ENCODE assay signal across 8 mouse cellular contexts in the genomic region with DNA sequence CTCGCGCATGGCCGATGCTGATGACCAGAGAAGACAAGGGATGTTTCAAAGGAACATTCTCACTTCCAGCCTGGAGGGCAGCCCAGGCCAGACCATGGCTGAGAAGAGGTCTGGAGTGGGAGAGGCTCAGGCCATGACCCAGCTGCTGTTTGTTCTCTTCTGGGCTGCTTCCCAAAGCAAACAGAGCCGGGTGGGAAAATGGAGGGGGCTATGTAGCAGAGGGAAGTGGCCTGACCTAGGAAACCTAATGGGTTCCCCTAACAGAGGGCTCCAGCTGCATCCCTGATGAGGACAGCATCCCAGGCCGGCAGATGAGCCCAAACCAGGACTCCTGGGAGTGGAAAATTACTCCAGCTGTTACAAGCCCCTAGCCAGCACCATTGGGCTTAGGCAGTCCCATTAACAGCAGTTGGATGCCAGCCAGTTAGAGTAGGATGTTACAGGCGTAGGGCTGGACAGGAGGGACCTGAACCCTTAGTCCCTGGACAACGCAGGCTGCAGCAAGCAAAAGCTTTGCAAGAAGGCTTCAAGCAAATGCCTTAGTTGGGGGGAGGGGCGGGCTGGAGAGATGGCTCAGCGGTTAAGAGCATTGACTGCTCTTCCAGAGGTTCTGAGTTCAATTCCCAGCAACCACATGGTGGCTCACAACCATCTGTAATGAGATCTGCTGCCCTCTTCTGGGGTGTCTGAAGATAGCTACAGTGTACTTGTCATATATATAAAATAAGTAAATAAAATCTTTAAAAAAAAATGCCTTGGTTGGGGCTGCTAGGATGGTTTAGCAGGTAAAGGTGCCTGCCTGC. TPM values are rescaled to one million over a fixed set of nuclear protein-coding genes. Genes with fewer than 3 reads are reported as not detected.
A peak's percentile ranks its signal among the peaks of the same experiment; 100 is the strongest.
DNase-seq lines count a peak whose midpoint lies in the region; ATAC-seq and TF ChIP-seq lines count a peak whose summit lies in the region.

No protein-coding gene starts in this region.

- H3K4me1 ChIP-seq in forebrain, postnatal 0 days (ENCODE audit: insufficient read depth), result peaks cover 18% of the 10 kb centered on the region
- H3K4me1 ChIP-seq in forebrain, embryonic 15.5 days, result peaks cover 22% of the 10 kb centered on the region
- peaks cover 44% of the 10 kb centered on the region for H3K4me1 ChIP-seq in embryonic facial prominence, embryonic 12.5 days
- H3K4me1 ChIP-seq in midbrain, embryonic 13.5 days (replicated peaks), result peaks cover 40% of the 10 kb centered on the region

- no peaks in the 10 kb centered on the region for H3K9me3 ChIP-seq in forebrain, postnatal 0 days (ENCODE audit: low read length)
- no peaks in the 10 kb centered on the region for H3K9me3 ChIP-seq in forebrain, embryonic 15.5 days
- no peaks in the 10 kb centered on the region for H3K9me3 ChIP-seq in embryonic facial prominence, embryonic 12.5 days
- H3K9me3 ChIP-seq in midbrain, embryonic 13.5 days, result no peaks in the 10 kb centered on the region

- 0 out of 2 replicates have a peak, but pooled peaks have one; percentile 23 for ATAC-seq in forebrain, postnatal 0 days
- ATAC-seq in forebrain, embryonic 15.5 days (replicated peaks), result no peak; the same call in 1 of the 2 replicates
- no peak for ATAC-seq in embryonic facial prominence, embryonic 12.5 days (ENCODE audit: insufficient number of reproducible peaks, insufficient read depth, low FRiP score, low TSS enrichment)
- peak; percentile 55; the same call in 1 of the 2 replicates for ATAC-seq in midbrain, embryonic 13.5 days
- no peak for ATAC-seq in megakaryocyte-erythroid progenitor cell, adult 5-6 weeks (replicated peaks; ENCODE audit: low FRiP score, low TSS enrichment, poor library complexity, severe bottlenecking)

- H3K4me3 ChIP-seq in forebrain, postnatal 0 days (ENCODE audit: low read depth, low read length), result no peak overlapping the region
- H3K4me3 ChIP-seq in forebrain, embryonic 15.5 days, result no peak overlapping the region
- no peak overlapping the region for H3K4me3 ChIP-seq in embryonic facial prominence, embryonic 12.5 days
- H3K4me3 ChIP-seq in midbrain, embryonic 13.5 days (replicated peaks), result no peak overlapping the region

- intact Hi-C loops in heart, postnatal 36 days (cut with DNase I), result loop anchor here (2.0 to 10.0 kb wide), 2 partner anchors 14 to 574 kb away; no protein-coding TSS in a partner anchor

- no peak overlapping the region for H3K4me2 ChIP-seq in forebrain, postnatal 0 days (ENCODE audit: low read depth)
- H3K4me2 ChIP-seq in forebrain, embryonic 15.5 days (replicated peaks), result no peak overlapping the region
- no peak overlapping the region for H3K4me2 ChIP-seq in embryonic facial prominence, embryonic 12.5 days (replicated peaks)
- H3K4me2 ChIP-seq in midbrain, embryonic 13.5 days (replicated peaks), result no peak overlapping the region

- no peaks in the 10 kb centered on the region for H3K27me3 ChIP-seq in forebrain, postnatal 0 days (ENCODE audit: insufficient read depth, low read length)
- H3K27me3 ChIP-seq in forebrain, embryonic 15.5 days, result peaks cover 9% of the 10 kb centered on the region; the same call in 1 of the 2 replicates
- H3K27me3 ChIP-seq in embryonic facial prominence, embryonic 12.5 days, result no peaks in the 10 kb centered on the region
- peaks cover 13% of the 10 kb centered on the region for H3K27me3 ChIP-seq in midbrain, embryonic 13.5 days

- DNase-seq in forebrain, postnatal 0 days, result no peak
- DNase-seq in heart, postnatal 36 days, result peak; percentile 80 to 85
- peak; percentile 82 to 88 for DNase-seq in kidney, postnatal 4 days
- no peak for DNase-seq in spleen, postnatal 10 days (ENCODE audit: low spot score in 2 of 2)

- H3K36me3 ChIP-seq in forebrain, postnatal 0 days (ENCODE audit: insufficient read depth), result peaks cover under 1% of the 10 kb centered on the region
- no peaks in the 10 kb centered on the region for H3K36me3 ChIP-seq in forebrain, embryonic 15.5 days
- H3K36me3 ChIP-seq in embryonic facial prominence, embryonic 12.5 days, result no peaks in the 10 kb centered on the region
- 0 out of 2 replicates have a peak, but pooled peaks cover under 1% of the 10 kb centered on the region for H3K36me3 ChIP-seq in midbrain, embryonic 13.5 days

- H3K9ac ChIP-seq in forebrain, postnatal 0 days, result no peak overlapping the region
- no peak overlapping the region for H3K9ac ChIP-seq in forebrain, embryonic 15.5 days (replicated peaks)
- H3K9ac ChIP-seq in embryonic facial prominence, embryonic 12.5 days, result no peak overlapping the region
- no peak overlapping the region for H3K9ac ChIP-seq in midbrain, embryonic 13.5 days (replicated peaks)

- WGBS in forebrain, postnatal 0 days, result 70% methylated on average over 9 of the region's 9 CpGs
- WGBS in forebrain, embryonic 15.5 days, result 71% methylated on average over 9 of the region's 9 CpGs
- WGBS in embryonic facial prominence, embryonic 12.5 days, result 65% methylated on average over 9 of the region's 9 CpGs
- WGBS in midbrain, embryonic 13.5 days, result 67% methylated on average over 9 of the region's 9 CpGs

- no peak overlapping the region for H3K27ac ChIP-seq in forebrain, postnatal 0 days (ENCODE audit: low read depth, low read length)
- no peak overlapping the region for H3K27ac ChIP-seq in forebrain, embryonic 15.5 days (replicated peaks)
- H3K27ac ChIP-seq in embryonic facial prominence, embryonic 12.5 days, result 0 out of 2 replicates have a peak overlapping the region, but pooled peaks have one; percentile 26
- 0 out of 2 replicates have a peak overlapping the region, but pooled peaks have one; percentile 51 for H3K27ac ChIP-seq in midbrain, embryonic 13.5 days

- peak; percentile 24 for TF ChIP-seq CTCF in forebrain, postnatal 0 days (IDR thresholded peaks at IDR 0.05; ENCODE audit: low read depth)

RNA-seq across cellular contexts. Expression of a gene that starts 6.3 kb away (rescaled TPM):
- 76.6 and 106 TPM in 2 replicates for total RNA-seq in forebrain, postnatal 0 days (2014; rRNA removed)
- polyA plus RNA-seq in forebrain, postnatal 0 days (2015; fragmentation: Nextera tagmentation; extraction: Ambion mirVana), result 59.4 and 67.0 TPM in 2 replicates
- 51.4 and 55.4 TPM in 2 replicates for polyA plus RNA-seq in forebrain, embryonic 15.5 days (2015; fragmentation: Nextera tagmentation; extraction: Ambion mirVana)
- polyA plus RNA-seq in embryonic facial prominence, embryonic 12.5 days (2016; fragmentation: Nextera tagmentation; extraction: Ambion mirVana), result 70.6 and 74.0 TPM in 2 replicates
- total RNA-seq in heart, postnatal 36 days (2021), result 100 to 1,000 TPM; 252 to 272 TPM
- polyA plus RNA-seq in midbrain, embryonic 13.5 days (2015; fragmentation: Nextera tagmentation; extraction: Ambion mirVana), result 69.2 and 70.5 TPM in 2 replicates
- 0.40 and 0.81 TPM in 2 replicates for total RNA-seq in megakaryocyte-erythroid progenitor cell, adult 5-6 weeks (2014; fragmentation: Nextera tagmentation)
- 0.52 and 0.80 TPM in 2 replicates for total RNA-seq in megakaryocyte-erythroid progenitor cell, adult 5-6 weeks (2017)

RNA-seq across cellular contexts. Expression of a gene that starts 23.4 kb away (rescaled TPM):
- 16.8 and 27.1 TPM in 2 replicates for total RNA-seq in forebrain, postnatal 0 days (2014; rRNA removed)
- polyA plus RNA-seq in forebrain, postnatal 0 days (2015; fragmentation: Nextera tagmentation; extraction: Ambion mirVana), result 17.9 and 19.8 TPM in 2 replicates
- polyA plus RNA-seq in forebrain, embryonic 15.5 days (2015; fragmentation: Nextera tagmentation; extraction: Ambion mirVana), result 13.5 and 14.4 TPM in 2 replicates
- 51.4 and 55.3 TPM in 2 replicates for polyA plus RNA-seq in embryonic facial prominence, embryonic 12.5 days (2016; fragmentation: Nextera tagmentation; extraction: Ambion mirVana)
- total RNA-seq in heart, postnatal 36 days (2021), result 10 to 100 TPM; 16.3 to 18.2 TPM
- polyA plus RNA-seq in midbrain, embryonic 13.5 days (2015; fragmentation: Nextera tagmentation; extraction: Ambion mirVana), result 13.7 and 16.8 TPM in 2 replicates
- 1.0 TPM in 1 of 2 replicates, not detected in the other for total RNA-seq in megakaryocyte-erythroid progenitor cell, adult 5-6 weeks (2014; fragmentation: Nextera tagmentation)
- total RNA-seq in megakaryocyte-erythroid progenitor cell, adult 5-6 weeks (2017), result 0.08 and 0.33 TPM in 2 replicates

RNA-seq across cellular contexts. Expression of a gene that starts 24.2 kb away (rescaled TPM):
- total RNA-seq in forebrain, postnatal 0 days (2014; rRNA removed), result 18.1 and 34.6 TPM in 2 replicates
- polyA plus RNA-seq in forebrain, postnatal 0 days (2015; fragmentation: Nextera tagmentation; extraction: Ambion mirVana), result 23.3 and 23.4 TPM in 2 replicates
- polyA plus RNA-seq in forebrain, embryonic 15.5 days (2015; fragmentation: Nextera tagmentation; extraction: Ambion mirVana), result 16.9 and 17.3 TPM in 2 replicates
- polyA plus RNA-seq in embryonic facial prominence, embryonic 12.5 days (2016; fragmentation: Nextera tagmentation; extraction: Ambion mirVana), result 109 and 113 TPM in 2 replicates
- total RNA-seq in heart, postnatal 36 days (2021), result 10 to 100 TPM; 12.9 to 13.4 TPM
- 16.4 and 19.9 TPM in 2 replicates for polyA plus RNA-seq in midbrain, embryonic 13.5 days (2015; fragmentation: Nextera tagmentation; extraction: Ambion mirVana)
- not detected in 2 replicates for total RNA-seq in megakaryocyte-erythroid progenitor cell, adult 5-6 weeks (2014; fragmentation: Nextera tagmentation)
- total RNA-seq in megakaryocyte-erythroid progenitor cell, adult 5-6 weeks (2017), result 0.53 TPM in 1 of 2 replicates, not detected in the other

RNA-seq across cellular contexts. Expression of a gene that starts 35.4 kb away (rescaled TPM):
- 274 and 518 TPM in 2 replicates for total RNA-seq in forebrain, postnatal 0 days (2014; rRNA removed)
- 131 and 237 TPM in 2 replicates for polyA plus RNA-seq in forebrain, postnatal 0 days (2015; fragmentation: Nextera tagmentation; extraction: Ambion mirVana)
- 94.7 and 128 TPM in 2 replicates for polyA plus RNA-seq in forebrain, embryonic 15.5 days (2015; fragmentation: Nextera tagmentation; extraction: Ambion mirVana)
- polyA plus RNA-seq in embryonic facial prominence, embryonic 12.5 days (2016; fragmentation: Nextera tagmentation; extraction: Ambion mirVana), result 10.6 and 13.4 TPM in 2 replicates
- total RNA-seq in heart, postnatal 36 days (2021), result 1 to 10 TPM; 1.6 to 1.8 TPM
- polyA plus RNA-seq in midbrain, embryonic 13.5 days (2015; fragmentation: Nextera tagmentation; extraction: Ambion mirVana), result 137 and 168 TPM in 2 replicates
- total RNA-seq in megakaryocyte-erythroid progenitor cell, adult 5-6 weeks (2014; fragmentation: Nextera tagmentation), result not detected in 2 replicates
- total RNA-seq in megakaryocyte-erythroid progenitor cell, adult 5-6 weeks (2017), result not detected in 2 replicates

RNA-seq across cellular contexts. Expression of a gene that starts 50.3 kb away (rescaled TPM):
- total RNA-seq in forebrain, postnatal 0 days (2014; rRNA removed), result 63.0 and 80.5 TPM in 2 replicates
- polyA plus RNA-seq in forebrain, postnatal 0 days (2015; fragmentation: Nextera tagmentation; extraction: Ambion mirVana), result 113 and 118 TPM in 2 replicates
- polyA plus RNA-seq in forebrain, embryonic 15.5 days (2015; fragmentation: Nextera tagmentation; extraction: Ambion mirVana), result 103 and 112 TPM in 2 replicates
- 165 and 173 TPM in 2 replicates for polyA plus RNA-seq in embryonic facial prominence, embryonic 12.5 days (2016; fragmentation: Nextera tagmentation; extraction: Ambion mirVana)
- total RNA-seq in heart, postnatal 36 days (2021), result 10 to 100 TPM; 29.7 to 29.8 TPM
- polyA plus RNA-seq in midbrain, embryonic 13.5 days (2015; fragmentation: Nextera tagmentation; extraction: Ambion mirVana), result 99.3 and 101 TPM in 2 replicates
- total RNA-seq in megakaryocyte-erythroid progenitor cell, adult 5-6 weeks (2014; fragmentation: Nextera tagmentation), result 35.7 and 54.2 TPM in 2 replicates
- 25.9 and 33.8 TPM in 2 replicates for total RNA-seq in megakaryocyte-erythroid progenitor cell, adult 5-6 weeks (2017)

Comparison
In these comparisons a context has a peak if more than half of its experiments do, and no peak if none do; other contexts are left out.
1. ATAC-seq: peak in forebrain, postnatal 0 days (single experiment) and midbrain, embryonic 13.5 days (single experiment); none in forebrain, embryonic 15.5 days (single experiment), embryonic facial prominence, embryonic 12.5 days (single experiment) and megakaryocyte-erythroid progenitor cell, adult 5-6 weeks (single experiment).
2. DNase-seq: peak in heart, postnatal 36 days (2 of 2) and kidney, postnatal 4 days (2 of 2); none in forebrain, postnatal 0 days (single experiment) and spleen, postnatal 10 days (0 of 2).
3. H3K27ac ChIP-seq: peak in embryonic facial prominence, embryonic 12.5 days (single experiment) and midbrain, embryonic 13.5 days (single experiment); none in forebrain, postnatal 0 days (single experiment) and forebrain, embryonic 15.5 days (single experiment).